Mouse (Mus musculus): ENCODE data around the gene Slc7a6os.
A peak's percentile ranks its signal among the peaks of the same experiment; 100 is the strongest.

Gene Slc7a6os

DNA sequence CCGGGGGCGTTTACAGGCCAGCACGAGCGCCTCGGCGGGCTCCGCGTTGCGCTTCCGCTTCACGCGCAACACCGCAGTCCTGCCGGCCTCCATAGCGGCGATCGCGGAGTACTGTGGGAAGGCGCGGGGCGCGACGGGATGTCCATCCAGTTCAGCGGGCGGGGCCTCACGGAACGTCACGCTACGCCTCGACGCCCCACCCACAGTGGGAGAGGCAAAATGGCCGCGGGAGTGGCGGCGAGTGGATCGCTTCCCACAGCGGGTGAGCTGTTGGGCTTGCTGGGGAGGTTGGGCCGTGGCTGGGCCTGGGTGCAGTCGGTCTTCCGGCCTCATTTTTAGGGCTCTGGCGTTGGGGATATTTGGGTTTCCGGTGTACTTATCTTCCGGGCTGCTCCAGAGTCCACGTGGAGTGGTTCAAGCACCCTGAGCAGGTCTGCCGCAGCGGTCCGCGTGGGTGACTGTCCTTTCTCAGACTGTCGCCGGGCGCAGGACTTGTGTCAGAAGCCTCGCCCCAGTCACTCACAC lies at the start of gene Slc7a6os, which contains the start of gene Prmt7:
Gene Slc7a6os (minus strand): TSS at position 115 of the 525 bp plus-strand sequence.
Gene Prmt7 (plus strand): TSS at position 116 of the 525 bp plus-strand sequence.
- no peaks in the 10 kb centered on the region for H3K27me3 ChIP-seq (ENCODE audit: insufficient read depth, low read length)
- TF ChIP-seq NANOG (IDR thresholded peaks at IDR 0.05; ENCODE audit: borderline replicate concordance, low read length) (no peak), POU5F1 (IDR thresholded peaks at IDR 0.05; ENCODE audit: borderline replicate concordance, low read length) (no peak)
- no peaks in the 10 kb centered on the region for H3K9me3 ChIP-seq (ENCODE audit: low read length)
- peaks cover 65% of the 10 kb centered on the region for H3K36me3 ChIP-seq (ENCODE audit: insufficient read depth, low read length)
- H3K4me3 ChIP-seq (replicated peaks; ENCODE audit: low read length): peak within 1 kb of the TSS; percentile 95
- peaks cover 48% of the 10 kb centered on the region for H3K4me1 ChIP-seq (replicated peaks; ENCODE audit: low read depth, low read length)

- Histone ChIP-seq H3K9me3 (ENCODE audit: low read length) (no peaks in the 10 kb centered on the region), H3K27me3 (ENCODE audit: insufficient read depth, low read length) (peaks cover 8% of the 10 kb centered on the region; the same call in 1 of the 2 replicates), H3K4me3 (replicated peaks; ENCODE audit: low read length) (no peak overlapping the region), H3K4me1 (replicated peaks; ENCODE audit: low read depth, low read length) (peaks cover 14% of the 10 kb centered on the region), H3K36me3 (ENCODE audit: insufficient read depth, low read length) (peaks cover 74% of the 10 kb centered on the region)
- no peak for TF ChIP-seq POU5F1 (IDR thresholded peaks at IDR 0.05; ENCODE audit: borderline replicate concordance, low read length)
- TF ChIP-seq NANOG (IDR thresholded peaks at IDR 0.05; ENCODE audit: borderline replicate concordance, low read length): no peak
- no peak for TF ChIP-seq CTCF (conservative IDR thresholded peaks at IDR 0.05; ENCODE audit: low read length)
Observed at GRCm38 (mm10) chr8:106259579-106260255, 49.0 kb upstream of the Slc7a6os start.

DNA sequence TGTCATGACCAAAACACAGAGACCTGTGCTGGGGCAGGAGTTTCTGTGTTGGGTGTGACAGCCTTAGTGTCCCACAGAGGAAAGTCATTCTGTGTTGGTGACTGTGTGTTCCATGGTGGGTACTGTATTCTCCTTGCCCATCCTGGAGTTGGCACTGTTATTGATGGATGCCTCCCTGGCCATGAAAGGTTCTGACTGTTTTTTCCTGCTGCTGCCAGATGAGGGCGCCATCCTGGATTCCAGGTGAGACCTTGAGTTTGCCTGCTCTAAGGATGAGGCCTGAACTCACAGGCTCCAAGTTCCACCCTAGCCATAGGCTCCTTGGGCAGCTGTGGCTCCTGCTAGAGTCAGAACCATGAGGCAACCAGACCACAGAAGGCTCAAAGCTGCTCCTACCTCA lies 47.4 kb upstream of the Slc7a6os start:
- Histone ChIP-seq H3K27me3 (ENCODE audit: insufficient read depth, low read length) (no peaks in the 10 kb centered on the region), H3K36me3 (ENCODE audit: insufficient read depth, low read length) (peaks cover 89% of the 10 kb centered on the region), H3K4me3 (replicated peaks; ENCODE audit: low read length) (no peak overlapping the region), H3K4me1 (replicated peaks; ENCODE audit: low read depth, low read length) (peaks cover 24% of the 10 kb centered on the region), H3K9me3 (ENCODE audit: low read length) (no peaks in the 10 kb centered on the region)
- TF ChIP-seq CTCF (conservative IDR thresholded peaks at IDR 0.05; ENCODE audit: low read length) (peak; percentile 73), POU5F1 (IDR thresholded peaks at IDR 0.05; ENCODE audit: borderline replicate concordance, low read length) (no peak)

- no peak for TF ChIP-seq NANOG (IDR thresholded peaks at IDR 0.05; ENCODE audit: borderline replicate concordance, low read length)
- no peak for TF ChIP-seq POU5F1 (IDR thresholded peaks at IDR 0.05; ENCODE audit: borderline replicate concordance, low read length)
- no peak for TF ChIP-seq CTCF (conservative IDR thresholded peaks at IDR 0.05; ENCODE audit: low read length)
- no peaks in the 10 kb centered on the region for H3K27me3 ChIP-seq (ENCODE audit: insufficient read depth, low read length)
- H3K4me1 ChIP-seq (replicated peaks; ENCODE audit: low read depth, low read length): peaks cover 61% of the 10 kb centered on the region
- no peaks in the 10 kb centered on the region for H3K9me3 ChIP-seq (ENCODE audit: low read length)
- peak overlapping the region; percentile 2; the same call in 1 of the 2 replicates for H3K4me3 ChIP-seq (replicated peaks; ENCODE audit: low read length)
- H3K36me3 ChIP-seq (ENCODE audit: insufficient read depth, low read length): peaks cover 98% of the 10 kb centered on the region
Observed at GRCm38 (mm10) chr8:106250186-106250585, 39.5 kb upstream of the Slc7a6os start.

DNA sequence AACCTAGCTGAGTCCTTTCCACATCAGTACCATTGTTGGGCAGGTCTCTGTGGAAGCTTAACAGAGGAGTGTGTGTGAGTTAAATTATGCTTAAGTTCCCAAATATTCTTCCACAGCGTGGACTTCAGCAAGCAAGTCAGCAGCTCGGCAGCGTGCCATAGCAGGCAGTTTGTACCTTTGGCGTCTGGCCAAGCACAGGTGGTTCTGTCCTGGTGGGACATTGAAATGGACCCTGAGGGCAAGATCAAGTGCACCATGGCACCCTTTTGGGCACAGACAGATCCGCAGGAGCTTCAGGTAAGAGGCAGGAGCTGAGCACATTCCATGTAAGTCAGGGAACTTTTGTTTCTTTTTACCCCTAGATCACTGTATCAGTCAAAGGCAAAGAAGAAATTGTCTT lies 26.4 kb upstream of the Slc7a6os start:
- Histone ChIP-seq H3K4me3 (replicated peaks; ENCODE audit: low read length) (no peak overlapping the region), H3K9me3 (ENCODE audit: low read length) (no peaks in the 10 kb centered on the region), H3K36me3 (ENCODE audit: insufficient read depth, low read length) (peaks cover 100% of the 10 kb centered on the region), H3K4me1 (replicated peaks; ENCODE audit: low read depth, low read length) (0 out of 2 replicates have a peak, but pooled peaks cover 2% of the 10 kb centered on the region), H3K27me3 (ENCODE audit: insufficient read depth, low read length) (no peaks in the 10 kb centered on the region)
- TF ChIP-seq NANOG (IDR thresholded peaks at IDR 0.05; ENCODE audit: borderline replicate concordance, low read length) (no peak), CTCF (conservative IDR thresholded peaks at IDR 0.05; ENCODE audit: low read length) (no peak), POU5F1 (IDR thresholded peaks at IDR 0.05; ENCODE audit: borderline replicate concordance, low read length) (no peak)

- Histone ChIP-seq H3K9me3 (ENCODE audit: low read length) (no peaks in the 10 kb centered on the region), H3K4me1 (replicated peaks; ENCODE audit: low read depth, low read length) (0 out of 2 replicates have a peak, but pooled peaks cover 2% of the 10 kb centered on the region), H3K27me3 (ENCODE audit: insufficient read depth, low read length) (no peaks in the 10 kb centered on the region), H3K4me3 (replicated peaks; ENCODE audit: low read length) (no peak overlapping the region), H3K36me3 (ENCODE audit: insufficient read depth, low read length) (peaks cover 100% of the 10 kb centered on the region)
- TF ChIP-seq POU5F1 (IDR thresholded peaks at IDR 0.05; ENCODE audit: borderline replicate concordance, low read length): no peak
- no peak for TF ChIP-seq NANOG (IDR thresholded peaks at IDR 0.05; ENCODE audit: borderline replicate concordance, low read length)
- TF ChIP-seq CTCF (conservative IDR thresholded peaks at IDR 0.05; ENCODE audit: low read length): no peak
Observed at GRCm38 (mm10) chr8:106234567-106235261, 24.0 kb upstream of the Slc7a6os start.

DNA sequence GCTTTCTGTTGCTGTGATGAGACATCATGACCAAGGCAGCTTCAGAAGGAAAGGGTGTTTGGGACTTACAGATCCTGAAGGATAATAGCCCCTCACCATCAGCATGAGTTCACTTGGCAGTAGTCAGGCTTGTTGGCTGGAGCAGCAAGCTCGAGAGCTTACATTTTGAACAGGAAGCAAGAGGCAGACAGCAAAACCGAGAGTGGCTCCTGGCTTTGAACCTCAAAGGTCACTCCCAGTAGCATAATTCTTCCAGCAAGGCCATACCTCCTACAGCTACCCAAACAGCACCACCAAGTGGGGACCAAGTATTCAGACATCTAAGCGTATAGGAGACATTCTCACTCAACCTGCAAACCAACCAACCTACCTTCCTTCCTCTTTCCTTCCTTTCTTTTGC lies 22.0 kb upstream of the Slc7a6os start:
- TF ChIP-seq CTCF (conservative IDR thresholded peaks at IDR 0.05; ENCODE audit: low read length): no peak
- TF ChIP-seq POU5F1 (IDR thresholded peaks at IDR 0.05; ENCODE audit: borderline replicate concordance, low read length): no peak
- no peak for TF ChIP-seq NANOG (IDR thresholded peaks at IDR 0.05; ENCODE audit: borderline replicate concordance, low read length)
- Histone ChIP-seq H3K36me3 (ENCODE audit: insufficient read depth, low read length) (peaks cover 100% of the 10 kb centered on the region), H3K9me3 (ENCODE audit: low read length) (no peaks in the 10 kb centered on the region), H3K27me3 (ENCODE audit: insufficient read depth, low read length) (no peaks in the 10 kb centered on the region), H3K4me3 (replicated peaks; ENCODE audit: low read length) (no peak overlapping the region), H3K4me1 (replicated peaks; ENCODE audit: low read depth, low read length) (0 out of 2 replicates have a peak, but pooled peaks cover 2% of the 10 kb centered on the region)

- Histone ChIP-seq H3K4me1 (replicated peaks; ENCODE audit: low read depth, low read length) (0 out of 2 replicates have a peak, but pooled peaks cover 2% of the 10 kb centered on the region), H3K36me3 (ENCODE audit: insufficient read depth, low read length) (peaks cover 100% of the 10 kb centered on the region), H3K4me3 (replicated peaks; ENCODE audit: low read length) (no peak overlapping the region), H3K27me3 (ENCODE audit: insufficient read depth, low read length) (no peaks in the 10 kb centered on the region), H3K9me3 (ENCODE audit: low read length) (no peaks in the 10 kb centered on the region)
- TF ChIP-seq NANOG (IDR thresholded peaks at IDR 0.05; ENCODE audit: borderline replicate concordance, low read length): no peak
- no peak for TF ChIP-seq CTCF (conservative IDR thresholded peaks at IDR 0.05; ENCODE audit: low read length)
- TF ChIP-seq POU5F1 (IDR thresholded peaks at IDR 0.05; ENCODE audit: borderline replicate concordance, low read length): no peak
Observed at GRCm38 (mm10) chr8:106231536-106231935, 20.8 kb upstream of the Slc7a6os start.
